Mouse (Mus musculus) frontal cortex, adult (tissue): ENCODE data around the gene 4931414P19Rik.
"Not testable (repeated sequence)": the region's sequence is repeated elsewhere in the genome, so short reads cannot be mapped to it uniquely, and the experiment has no call there.

ENCODE experiments used
- ATAC-seq: cut with Nextera tagmentation; 2 replicates; pipeline ENCODE4 v1.9.2; 2017; ENCODE audit warnings: mild to moderate bottlenecking, moderate library complexity, mixed read lengths; ENCODE audit not compliant: low TSS enrichment

The 4931414P19Rik gene

DNA sequence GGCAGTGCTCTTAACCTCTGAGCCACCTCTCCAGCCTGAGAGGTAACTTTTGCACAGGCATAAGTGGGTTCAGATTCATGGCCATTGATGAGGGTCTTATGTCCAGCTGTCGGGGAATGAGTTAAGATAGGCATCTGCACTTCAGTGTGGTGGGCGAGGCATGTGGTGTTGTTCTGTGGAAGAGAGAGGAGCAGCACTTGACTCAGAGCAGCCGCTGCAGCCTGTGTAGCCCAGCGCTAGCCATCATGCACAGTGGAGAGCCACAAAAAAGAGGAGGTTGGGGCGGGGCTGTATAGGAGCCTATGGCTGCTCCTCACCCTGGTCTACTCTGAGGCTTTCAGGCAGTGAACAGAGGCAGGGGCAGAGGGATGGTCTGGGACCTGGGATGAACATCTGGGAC is 22.3 kb upstream of the 4931414P19Rik start:
- no peak for ATAC-seq

DNA sequence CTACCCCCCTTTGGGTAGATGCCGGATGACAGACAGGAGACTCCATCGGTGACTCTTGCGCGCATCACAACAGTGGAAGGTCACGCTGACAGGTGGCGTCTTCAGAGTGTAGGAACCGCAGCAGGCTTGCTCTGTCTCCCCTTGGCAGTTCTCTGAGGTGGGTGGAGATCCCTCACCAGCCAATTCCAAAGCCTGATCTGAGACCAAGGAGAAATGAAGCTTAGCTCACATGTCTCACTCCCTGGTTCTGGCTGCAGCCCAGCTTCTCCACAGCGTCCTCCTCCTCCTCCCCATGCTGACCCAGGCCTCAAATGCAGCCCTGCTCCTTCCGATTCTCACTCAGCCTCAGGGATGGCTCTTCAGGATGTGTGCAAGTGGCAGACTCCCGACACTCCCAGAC is 19.2 kb upstream of the 4931414P19Rik start:
- ATAC-seq = peak; percentile 80

DNA sequence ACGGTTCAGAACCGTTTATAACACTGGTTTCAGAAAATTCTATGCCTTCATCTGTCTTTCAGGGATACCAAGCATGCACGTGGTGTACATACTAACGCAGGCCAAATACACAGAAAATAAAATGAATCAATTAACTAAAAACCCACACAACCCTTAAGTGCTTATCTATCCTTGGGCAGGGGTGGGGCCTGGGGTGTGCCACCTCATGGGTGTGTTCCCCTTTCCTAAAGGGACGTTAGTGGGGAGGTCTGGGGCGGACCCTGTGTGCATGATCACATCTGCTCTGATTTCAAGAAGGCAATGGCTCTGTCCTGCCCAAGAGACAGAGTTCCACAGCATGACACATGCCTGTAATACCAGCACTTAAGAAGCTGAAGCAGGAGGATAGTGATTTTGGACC is 17.5 kb upstream of the 4931414P19Rik start:
- ATAC-seq = no peak

DNA sequence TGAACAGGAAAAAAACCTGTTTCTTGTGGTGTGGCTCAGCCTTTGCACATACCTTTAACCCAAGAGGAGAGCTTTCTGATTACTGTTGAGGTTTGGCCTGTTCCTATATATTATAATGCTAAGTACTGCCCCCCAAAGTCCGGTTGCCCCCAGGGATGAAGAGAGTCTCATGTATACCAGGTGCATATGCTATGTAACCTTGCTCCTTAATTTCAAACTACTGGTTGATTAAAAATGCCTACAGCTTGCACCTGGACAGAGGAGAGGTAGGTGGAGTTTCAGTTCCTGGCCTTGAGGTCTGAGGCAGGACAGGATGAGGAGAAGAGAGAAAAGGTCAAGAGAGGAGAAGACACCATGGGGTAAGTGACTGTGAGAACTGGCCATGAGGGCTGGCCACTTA is 15.3 kb upstream of the 4931414P19Rik start, which contains the start of gene Psmb11:
TSS of gene Psmb11 (plus strand) at position 301 of the 400 bp plus-strand sequence.
- no peak for ATAC-seq

DNA sequence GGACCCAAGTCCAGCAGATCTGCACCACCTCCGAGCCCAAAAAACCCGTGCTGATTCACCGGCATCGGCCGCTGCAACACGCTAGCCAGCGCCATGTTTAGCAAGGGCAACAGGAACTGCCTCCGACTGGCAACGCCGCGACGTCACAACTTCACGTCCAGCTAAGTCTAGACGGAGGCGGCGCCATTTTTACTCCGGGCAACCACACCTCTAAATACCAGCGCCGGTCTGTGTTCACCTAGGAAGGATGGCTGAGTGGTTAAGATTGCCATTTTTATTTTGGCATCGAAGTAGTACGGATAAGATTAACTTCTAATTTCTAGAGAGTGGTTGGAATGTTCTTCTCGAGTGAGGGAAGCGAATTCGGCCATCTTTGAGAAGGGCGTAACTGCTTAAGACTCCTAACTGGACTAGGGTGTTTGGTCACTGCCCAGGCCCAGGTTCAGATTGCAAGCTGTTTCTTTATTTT is 12.1 kb upstream of the 4931414P19Rik start, which contains the start of gene Psmb5:
TSS of gene Psmb5 (minus strand) at position 126 of the 469 bp plus-strand sequence.
- peak; percentile 91 for ATAC-seq

DNA sequence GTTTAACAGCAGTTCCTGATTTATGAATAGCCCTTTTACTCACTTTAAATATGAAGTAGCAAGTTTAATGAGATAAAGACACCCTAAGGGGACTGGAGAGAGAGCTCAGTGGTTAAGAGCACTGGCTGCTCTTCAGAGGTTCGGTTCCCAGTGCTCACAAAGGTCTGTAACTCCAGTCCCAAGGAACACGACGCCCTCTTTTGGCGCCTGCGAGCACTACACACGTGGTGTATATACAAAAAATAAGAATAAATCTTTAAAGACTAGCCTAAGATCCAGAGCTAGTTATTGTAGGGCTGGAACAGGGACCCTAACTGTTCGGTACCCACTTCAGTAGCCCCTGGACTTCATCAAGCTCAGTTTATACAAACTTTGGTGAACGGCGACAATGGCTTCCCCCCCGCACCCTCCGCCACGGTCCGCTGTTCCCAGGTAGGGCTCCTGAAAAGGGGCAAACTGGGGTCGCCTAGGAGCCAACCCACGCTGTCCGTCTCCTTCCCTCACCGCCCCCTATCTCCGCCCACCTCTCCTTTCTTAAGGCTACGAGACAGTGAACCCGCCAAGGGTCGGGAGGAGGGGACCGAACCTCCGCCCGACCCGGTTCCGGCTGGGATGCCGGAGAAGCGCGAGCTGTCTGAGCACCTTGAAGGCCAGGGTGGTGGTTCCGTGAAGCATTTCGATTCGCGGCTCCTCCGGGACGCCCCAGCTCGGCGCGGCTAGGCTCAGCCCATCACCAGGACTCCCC is 11.5 kb upstream of the 4931414P19Rik start:
- ATAC-seq = peak; percentile 68

DNA sequence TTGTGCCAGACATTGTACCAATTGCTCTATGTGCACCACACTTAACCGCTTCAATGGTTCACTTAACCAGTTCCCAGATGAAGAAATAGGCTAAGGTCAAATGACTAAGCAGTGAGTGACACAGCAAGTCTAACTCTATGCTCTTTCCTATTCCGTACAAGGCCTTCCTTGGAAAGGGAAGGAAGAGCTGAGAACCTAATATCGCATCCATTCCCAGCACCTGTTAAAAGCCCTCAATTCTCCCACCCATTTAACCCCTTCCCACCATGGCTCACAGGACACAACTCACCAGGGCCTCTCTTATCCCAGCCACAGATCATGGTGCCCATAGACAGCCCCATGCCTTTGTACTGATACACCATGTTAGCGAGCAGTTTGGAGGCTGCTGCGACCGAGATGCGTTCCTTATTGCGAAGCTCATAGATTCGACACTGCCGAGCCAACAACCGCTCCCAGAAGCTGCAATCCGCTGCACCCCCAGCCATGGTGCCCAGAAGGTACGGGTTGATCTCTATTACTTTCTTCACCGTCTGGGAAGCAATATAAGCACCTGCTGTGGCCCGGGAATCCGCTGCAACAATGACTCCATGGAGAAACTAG is 10.5 kb upstream of the 4931414P19Rik start:
- no peak for ATAC-seq

DNA sequence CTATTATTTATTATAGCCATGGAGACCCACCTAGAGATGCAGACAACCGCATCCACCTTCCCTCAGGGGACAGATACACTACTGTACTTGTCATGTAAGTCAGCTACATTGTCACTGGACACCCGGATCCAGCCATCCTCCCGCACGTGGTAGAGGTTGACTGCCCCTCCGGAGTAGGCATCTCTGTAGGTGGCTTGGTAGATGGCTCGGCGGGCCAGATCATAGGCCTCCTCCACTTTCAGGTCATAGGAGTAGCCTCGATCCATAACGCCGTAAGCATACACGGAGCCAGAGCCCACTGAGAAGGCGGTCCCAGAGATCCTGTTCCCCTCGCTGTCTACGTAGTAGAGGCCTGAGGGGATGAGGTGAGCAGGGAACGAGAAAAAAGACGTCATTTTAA is 8.3 kb upstream of the 4931414P19Rik start:
- ATAC-seq = not testable (repeated sequence)

DNA sequence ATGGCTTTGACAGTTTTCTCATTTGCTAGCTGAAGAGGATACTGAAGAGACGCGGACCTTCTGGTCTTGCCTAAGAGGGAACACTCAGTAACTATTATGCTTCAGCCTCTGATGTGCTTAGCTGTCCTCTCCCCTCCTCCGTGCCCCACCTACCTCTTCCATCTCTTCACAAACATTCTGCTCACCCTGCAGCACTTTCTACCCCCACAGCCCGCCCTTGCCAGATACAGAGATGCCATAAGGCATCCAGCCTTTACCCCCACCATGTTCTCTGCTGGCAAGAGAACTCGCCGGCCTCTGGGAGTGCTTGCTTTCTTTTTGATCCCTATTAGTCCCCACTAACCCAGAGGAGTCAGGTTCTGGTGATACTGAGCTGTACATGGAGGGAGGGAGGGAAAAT is 4.9 kb upstream of the 4931414P19Rik start:
- ATAC-seq = peak; percentile 75

DNA sequence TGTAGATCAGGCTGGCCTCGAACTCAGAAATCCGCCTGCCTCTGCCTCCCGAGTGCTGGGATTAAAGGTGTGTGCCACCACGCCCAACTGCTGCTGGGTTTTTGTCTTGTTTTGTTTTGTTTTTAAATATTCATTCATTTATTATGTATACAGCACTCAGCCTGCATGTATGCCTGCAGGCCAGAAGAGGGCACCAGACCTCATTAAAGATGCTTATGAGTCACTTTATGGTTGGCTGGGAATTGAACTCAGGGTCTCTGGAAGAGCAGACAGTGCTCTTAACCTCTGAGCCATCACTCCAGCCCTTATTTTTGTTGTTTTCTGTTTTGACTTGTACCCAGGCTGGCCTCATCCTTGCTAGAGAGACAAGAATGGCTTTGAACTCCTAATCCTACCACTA is 4.2 kb upstream of the 4931414P19Rik start:
- no peak for ATAC-seq

DNA sequence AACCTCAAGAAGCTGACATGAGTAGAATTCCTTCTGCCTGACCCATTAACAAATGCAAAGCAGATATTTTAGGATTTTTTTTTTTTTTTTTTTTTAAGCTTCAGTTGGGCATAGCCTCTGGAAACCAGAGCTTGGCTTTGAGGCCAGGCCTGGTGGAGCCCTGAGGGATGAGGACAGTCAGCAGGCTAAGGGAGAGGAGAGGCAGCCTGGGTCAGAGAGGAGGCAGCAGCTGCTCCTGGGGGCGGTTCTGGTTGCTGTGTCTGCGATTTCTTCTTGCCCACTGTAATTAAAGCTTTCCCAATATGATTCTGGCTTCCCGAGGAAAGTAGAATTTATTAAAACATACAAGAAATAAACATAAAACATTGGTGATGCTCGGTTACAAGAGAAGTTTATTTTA is 3.5 kb upstream of the 4931414P19Rik start:
- ATAC-seq = no peak

DNA sequence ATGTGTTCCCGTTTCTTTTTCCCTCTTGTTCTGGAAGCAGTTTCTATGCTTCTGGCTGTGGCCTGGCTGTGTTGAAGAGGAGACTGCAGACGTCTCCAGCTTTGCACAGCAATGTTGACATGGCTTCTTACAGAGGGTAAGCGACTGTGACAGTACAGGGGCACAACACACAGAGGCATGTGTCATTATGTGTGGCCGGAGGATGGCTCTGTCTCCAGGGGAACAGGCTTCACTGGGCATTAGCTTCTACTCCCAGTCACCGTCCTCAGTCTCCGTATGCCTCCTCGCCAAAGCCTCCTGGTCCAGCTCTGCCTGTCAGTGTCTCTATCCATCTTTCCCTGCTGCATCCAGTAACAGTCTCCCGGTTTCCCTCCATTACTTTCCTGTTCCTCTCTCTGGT is 1.4 kb upstream of the 4931414P19Rik start:
- no peak for ATAC-seq

DNA sequence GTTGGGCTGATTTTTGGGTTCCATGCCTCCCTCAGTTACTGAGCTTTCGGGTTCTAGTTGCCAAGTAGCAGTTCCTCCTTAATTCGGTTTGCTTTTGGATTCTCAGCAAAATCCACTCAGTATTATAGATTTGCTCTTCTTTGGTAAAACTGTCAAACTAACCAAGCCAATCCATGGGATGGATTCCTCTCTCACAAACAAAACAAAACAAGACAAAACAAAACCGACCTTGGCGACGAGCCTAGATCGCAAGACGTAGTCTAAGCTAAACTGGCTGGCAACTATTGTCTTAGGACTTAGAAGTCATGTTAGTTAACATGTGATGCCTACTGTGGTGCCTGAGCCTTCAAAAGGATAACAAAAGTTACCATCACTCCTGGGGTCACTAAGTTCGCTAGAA is 2.1 kb downstream of the 4931414P19Rik start:
- ATAC-seq = no peak

DNA sequence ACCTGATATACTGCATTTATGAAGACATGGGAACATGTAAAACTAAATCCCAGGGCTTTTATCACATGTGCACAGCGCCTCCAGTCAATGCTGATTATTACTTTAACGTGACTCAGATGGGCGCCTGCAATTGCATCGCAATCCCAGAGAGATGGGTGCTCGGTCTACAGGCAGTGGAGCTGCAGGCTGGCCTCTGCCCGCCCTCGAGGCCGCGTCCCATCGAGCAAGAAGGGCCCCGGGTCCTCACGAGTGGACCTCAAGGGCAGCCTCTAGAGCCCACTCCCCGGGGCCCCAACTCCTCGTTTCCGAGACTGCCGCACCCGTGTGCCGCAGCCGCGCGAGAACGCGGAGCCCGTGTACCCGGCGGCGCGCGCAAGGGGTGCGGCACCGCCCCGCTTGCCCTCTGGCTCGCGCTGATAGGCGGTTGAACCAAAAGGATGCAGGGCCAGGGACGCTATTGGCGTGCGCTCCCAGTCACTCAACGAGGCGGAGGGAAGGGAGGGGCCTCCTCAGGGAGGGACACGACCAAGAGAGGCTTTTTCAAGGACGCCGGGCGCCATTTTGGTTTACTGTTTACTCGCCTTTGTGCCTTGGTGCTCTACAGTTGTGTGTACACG is 2.6 kb downstream of the 4931414P19Rik start:
- peak; percentile 95 for ATAC-seq

DNA sequence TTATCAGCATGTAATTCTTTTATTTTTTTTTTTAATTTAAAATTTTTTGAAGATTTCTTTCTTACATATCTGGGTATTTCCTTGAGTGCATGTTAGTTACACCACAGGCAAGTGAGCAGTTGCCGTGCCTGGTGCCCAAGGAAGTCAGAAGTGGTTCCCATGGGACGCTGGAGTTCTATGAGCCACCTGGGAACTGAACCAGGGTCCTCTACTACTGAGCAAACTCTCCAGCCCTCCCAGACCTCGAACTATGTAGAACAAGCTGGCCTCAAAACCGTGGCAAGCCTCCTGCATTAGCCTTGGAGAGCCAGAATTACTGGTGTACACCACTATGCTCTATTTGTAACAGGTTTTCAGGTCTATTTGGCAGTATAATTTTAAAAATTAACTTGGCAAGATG is 3.2 kb downstream of the 4931414P19Rik start:
- ATAC-seq = no peak

DNA sequence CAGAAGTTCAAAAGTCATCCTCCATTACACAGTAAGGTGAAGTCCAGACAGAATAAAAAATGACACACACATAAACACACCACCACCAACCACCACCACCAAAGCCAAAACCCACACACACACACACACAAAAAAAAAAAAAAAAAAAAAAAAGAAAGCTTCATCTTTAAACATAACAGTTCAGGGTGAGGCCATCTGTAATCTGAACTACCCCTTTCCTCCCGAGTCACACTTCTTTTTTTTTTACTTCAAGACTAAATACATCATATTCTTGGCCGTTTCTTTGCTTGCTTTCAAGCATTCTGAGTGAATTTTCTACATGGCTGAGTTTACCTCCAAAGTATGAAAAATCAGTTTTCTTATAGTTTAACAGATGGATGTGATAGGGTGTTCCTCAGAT is 4.2 kb downstream of the 4931414P19Rik start:
- ATAC-seq = no peak

DNA sequence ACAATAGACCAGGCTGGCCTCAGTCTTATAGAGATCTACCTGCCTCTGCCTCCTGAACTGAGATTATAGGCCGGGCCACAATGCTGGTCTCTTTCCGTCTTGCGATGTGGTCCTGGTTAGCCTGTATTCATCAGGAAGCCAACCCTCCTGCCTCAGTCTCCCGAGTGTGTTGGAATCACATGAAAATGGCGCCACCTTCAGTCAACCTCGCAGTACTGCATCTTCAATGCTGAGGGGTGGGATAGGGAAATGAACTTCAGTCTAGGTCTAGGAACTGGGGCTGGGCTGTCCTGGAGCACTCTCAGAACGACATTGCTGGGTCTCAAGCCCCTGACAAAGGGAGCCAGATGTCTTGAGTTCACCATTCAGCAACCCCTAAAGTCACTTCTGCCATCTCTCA is 8.7 kb downstream of the 4931414P19Rik start:
- no peak for ATAC-seq

DNA sequence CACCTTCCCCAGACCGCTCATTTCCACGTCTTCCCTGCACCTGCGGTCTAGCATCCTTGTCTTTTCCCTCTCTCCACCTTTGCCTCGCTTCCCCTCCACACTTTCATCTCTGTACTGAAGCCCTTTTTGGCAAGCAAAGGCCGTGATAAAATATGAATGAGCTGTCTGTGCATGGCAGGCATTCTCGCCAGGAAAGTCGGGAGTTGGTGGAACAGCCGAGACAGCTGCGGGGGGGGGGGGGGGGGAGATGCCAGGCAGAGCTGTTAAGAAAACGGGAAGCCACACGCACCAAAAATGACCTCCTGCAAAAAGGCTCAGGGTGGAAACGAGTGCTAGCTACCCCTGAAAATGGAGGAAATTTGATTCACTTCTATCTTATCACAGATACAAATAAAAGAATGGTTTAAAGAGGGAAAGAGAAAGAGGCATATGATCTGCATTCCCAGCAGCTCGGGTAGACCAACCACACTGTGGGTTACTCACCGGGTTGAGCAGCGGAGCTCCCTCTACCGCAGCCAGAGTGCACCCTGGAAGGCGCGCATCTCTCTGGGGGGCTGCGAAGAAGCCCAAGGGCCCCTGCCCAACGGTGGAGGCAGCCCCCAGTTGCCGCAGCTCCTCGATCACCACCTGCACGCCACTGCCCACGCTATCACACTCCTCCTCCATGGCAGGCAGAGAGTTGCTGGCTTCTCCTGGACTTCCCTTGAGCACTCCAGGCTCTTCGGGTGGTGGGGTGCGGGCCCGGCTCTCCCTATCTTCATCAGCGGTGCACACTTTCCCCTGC is 11.0 kb downstream of the 4931414P19Rik start:
- ATAC-seq = peak; percentile 77

DNA sequence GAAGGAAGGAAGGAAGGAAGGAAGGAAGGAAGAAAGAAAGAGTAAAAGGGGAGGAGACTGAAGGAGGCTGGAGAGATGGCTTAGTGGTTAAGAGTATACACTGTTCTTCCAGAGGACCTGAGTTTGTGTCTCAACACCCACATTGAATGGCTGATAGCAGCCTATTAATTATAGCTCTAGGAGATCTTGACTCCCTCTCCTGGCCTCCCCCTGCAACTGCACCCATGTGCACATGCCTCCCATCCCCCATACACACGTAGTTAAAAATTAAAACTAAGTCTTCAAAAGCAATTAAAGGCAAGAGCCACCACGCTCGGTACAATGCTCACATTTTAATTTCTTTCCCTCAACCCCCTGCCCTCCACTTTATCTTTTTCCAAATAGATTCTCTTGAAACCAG is 11.7 kb downstream of the 4931414P19Rik start:
- no peak for ATAC-seq

DNA sequence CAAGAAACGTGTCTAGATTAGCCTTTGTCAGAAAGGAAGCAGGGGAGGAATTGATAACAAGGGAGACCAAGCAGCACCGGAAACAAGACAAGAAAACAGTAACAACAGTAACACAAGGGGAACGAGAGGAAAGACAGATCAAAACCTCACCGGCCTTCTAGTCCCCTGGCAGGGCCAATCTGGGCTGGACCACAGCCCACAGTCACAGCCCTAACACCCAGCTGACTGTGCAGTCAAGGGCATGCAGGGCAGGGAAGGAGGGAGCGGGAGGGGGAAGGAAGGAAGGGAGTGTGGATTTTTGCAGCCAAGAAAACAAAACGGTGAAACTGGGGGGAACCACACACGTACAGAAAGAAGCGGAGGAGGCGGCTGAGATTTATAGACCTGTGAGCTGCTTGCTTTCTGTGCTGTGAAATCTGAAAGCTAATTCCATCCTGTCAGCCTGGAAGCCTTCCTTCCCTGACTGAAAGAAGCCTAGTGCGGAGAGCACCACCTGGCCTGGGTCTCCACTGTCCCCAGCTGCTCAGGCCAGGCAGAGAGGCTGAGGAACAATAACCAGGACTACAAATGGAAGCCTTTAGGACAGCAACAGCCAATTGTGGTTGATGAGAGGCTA is 13.4 kb downstream of the 4931414P19Rik start:
- ATAC-seq = peak; percentile 77

DNA sequence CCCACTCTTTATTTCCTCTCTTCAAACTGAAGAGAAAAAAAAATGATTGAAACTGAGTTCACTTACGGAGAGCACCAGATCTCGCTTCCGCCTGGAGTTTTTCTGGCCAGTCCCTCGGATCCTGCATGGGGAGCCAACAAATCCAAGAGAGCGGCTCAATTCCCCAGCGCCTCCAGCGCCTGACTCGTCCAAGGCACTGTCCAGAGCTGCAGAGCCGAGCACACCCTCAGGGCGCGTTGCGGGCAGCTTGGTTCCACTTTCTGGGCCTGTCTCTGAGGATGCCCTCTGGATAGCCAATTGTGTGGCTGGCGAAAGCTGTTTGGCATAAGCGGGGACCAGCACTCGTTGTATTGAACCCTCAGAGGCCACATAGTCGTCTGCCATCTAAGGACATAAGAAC is 14.7 kb downstream of the 4931414P19Rik start:
- no peak for ATAC-seq
